Mouse (Mus musculus) heart, embryonic 15.5 days (tissue): ENCODE data around the gene Etfa. TPM values are rescaled to one million over a fixed set of nuclear protein-coding genes. Genes with fewer than 3 reads are reported as not detected.

Experiments
- ATAC-seq: fragments of 200-750 bp; cut with Nextera tagmentation; replicated peaks from 2 replicates; pipeline ENCODE4 v1.8.0; 2017; ENCODE audit warnings: low read depth, moderate TSS enrichment; ENCODE audit not compliant: insufficient number of reproducible peaks, insufficient read depth, low FRiP score
- H3K27ac ChIP-seq: fragments of 300-500 bp; sonication (generic); 2 replicates; pipeline ENCODE4 v1.5.1; 2015; ENCODE audit warnings: mild to moderate bottlenecking, inconsistent platforms
- H3K27me3 ChIP-seq: fragments of 300-500 bp; sonication (generic); 2 replicates; pipeline ENCODE4 v1.6.1; 2015; ENCODE audit warnings: inconsistent platforms
- H3K36me3 ChIP-seq: fragments of 300-500 bp; sonication (generic); 2 replicates; pipeline ENCODE4 v1.6.1; 2015; ENCODE audit warnings: mild to moderate bottlenecking, inconsistent platforms
- H3K4me1 ChIP-seq: fragments of 300-500 bp; sonication (generic); replicated peaks from 2 replicates; pipeline ENCODE4 v1.6.1; 2015; ENCODE audit warnings: inconsistent platforms
- H3K4me2 ChIP-seq: fragments of 300-500 bp; sonication (generic); 2 replicates; pipeline ENCODE4 v1.6.1; 2015; ENCODE audit warnings: inconsistent platforms, mild to moderate bottlenecking, moderate library complexity
- H3K4me3 ChIP-seq: fragments of 300-500 bp; sonication (generic); 2 replicates; pipeline ENCODE4 v1.5.1; 2015; ENCODE audit warnings: mild to moderate bottlenecking, inconsistent platforms
- H3K9ac ChIP-seq: fragments of 300-500 bp; sonication (generic); 2 replicates; pipeline ENCODE4 v1.6.1; 2015; ENCODE audit warnings: mild to moderate bottlenecking, inconsistent platforms
- H3K9me3 ChIP-seq: fragments of 300-500 bp; sonication (generic); replicated peaks from 2 replicates; pipeline ENCODE4 v1.6.1; 2016; ENCODE audit warnings: inconsistent platforms
- WGBS: fragments of 180-500 bp; shearing (Covaris S2); methylation state at CpG from one replicate; pipeline ENCODE4 v1.1.7; 2015; ENCODE audit warnings: mixed read lengths; 5-methylcytosine and 5-hydroxymethylcytosine counted together
- polyA plus RNA-seq: library from polyadenylated mRNA; unstranded; fragments of >200 nt; fragmentation: Nextera tagmentation; extraction: Ambion mirVana; gene quantifications from 2 replicates; pipeline ENCODE4 v1.2.1, GENCODE M21; 2015

Gene Etfa
- polyA plus RNA-seq, 1 experiment from 2014 or later = 435 TPM

DNA sequence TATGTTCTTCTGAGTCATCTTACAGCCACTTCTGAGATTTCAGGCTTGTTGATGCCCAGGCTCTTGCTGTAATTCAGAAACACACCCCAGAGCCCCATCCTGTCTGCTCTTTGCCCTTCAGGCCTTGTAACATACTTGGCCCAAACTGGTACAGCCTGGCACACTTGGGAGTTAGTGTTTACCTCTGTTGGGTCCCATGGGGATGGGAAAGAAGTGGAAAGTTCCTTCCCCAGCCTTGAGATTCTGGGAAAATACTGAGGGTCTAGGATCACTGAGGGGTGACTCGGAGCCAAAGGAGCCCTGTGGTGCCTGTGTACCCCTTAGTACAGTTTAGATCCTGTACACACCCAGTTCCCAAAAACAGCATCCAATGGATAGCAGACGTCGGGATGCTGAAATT is 90.3 kb downstream of the Etfa start:
- Histone ChIP-seq H3K9ac (no peak overlapping the region), H3K27me3 (peaks cover 25% of the 10 kb centered on the region), H3K9me3 (no peaks in the 10 kb centered on the region), H3K36me3 (no peaks in the 10 kb centered on the region), H3K4me3 (no peak overlapping the region), H3K4me2 (no peak overlapping the region), H3K4me1 (no peaks in the 10 kb centered on the region), H3K27ac (no peak overlapping the region)
- no peak for ATAC-seq
- WGBS = 86% methylated on average over 3 of the region's 3 CpGs

- H3K4me1 ChIP-seq = no peaks in the 10 kb centered on the region
- H3K4me2 ChIP-seq = no peak overlapping the region
- H3K9ac ChIP-seq = no peak overlapping the region
- H3K27ac ChIP-seq = no peak overlapping the region
- no peak for ATAC-seq
- no peaks in the 10 kb centered on the region for H3K9me3 ChIP-seq
- H3K27me3 ChIP-seq = peaks cover 52% of the 10 kb centered on the region
- no peaks in the 10 kb centered on the region for H3K36me3 ChIP-seq
- no peak overlapping the region for H3K4me3 ChIP-seq
- WGBS = 42% methylated on average over 6 of the region's 6 CpGs
Observed at GRCm38 (mm10) chr9:55411154-55411553, 100.9 kb downstream of the Etfa start.

DNA sequence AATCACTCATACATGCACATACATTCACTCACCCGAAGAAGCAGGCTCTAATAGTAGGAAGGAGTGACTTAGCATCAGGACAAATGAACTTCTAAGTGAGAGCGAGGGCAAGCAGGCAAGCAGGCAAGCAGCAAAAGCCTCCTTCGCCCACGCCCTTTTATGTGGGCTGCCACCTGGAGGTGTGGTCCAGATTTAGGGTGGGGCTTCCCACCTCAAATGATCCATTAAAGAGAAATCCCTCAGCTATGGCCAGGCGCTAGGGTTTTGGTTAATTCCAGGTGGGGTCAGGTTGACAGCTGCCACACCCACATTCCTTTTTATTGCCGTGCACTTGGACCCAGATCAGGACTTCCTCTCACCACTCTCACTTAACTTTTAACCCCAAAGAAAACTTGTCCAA is 101.6 kb downstream of the Etfa start:
- no peaks in the 10 kb centered on the region for H3K4me1 ChIP-seq
- 37% methylated on average over 6 of the region's 6 CpGs for WGBS
- H3K36me3 ChIP-seq = no peaks in the 10 kb centered on the region
- ATAC-seq = no peak
- H3K27me3 ChIP-seq = peaks cover 46% of the 10 kb centered on the region
- no peak overlapping the region for H3K4me3 ChIP-seq
- H3K4me2 ChIP-seq = no peak overlapping the region
- H3K9me3 ChIP-seq = no peaks in the 10 kb centered on the region
- no peak overlapping the region for H3K9ac ChIP-seq
- H3K27ac ChIP-seq = no peak overlapping the region

- no peak overlapping the region for H3K4me2 ChIP-seq
- ATAC-seq = no peak
- no peaks in the 10 kb centered on the region for H3K4me1 ChIP-seq
- H3K9me3 ChIP-seq = no peaks in the 10 kb centered on the region
- H3K27me3 ChIP-seq = peaks cover 40% of the 10 kb centered on the region
- no peak overlapping the region for H3K27ac ChIP-seq
- WGBS = 42% methylated on average over 3 of the region's 3 CpGs
- no peak overlapping the region for H3K9ac ChIP-seq
- no peaks in the 10 kb centered on the region for H3K36me3 ChIP-seq
- H3K4me3 ChIP-seq = no peak overlapping the region
Observed at GRCm38 (mm10) chr9:55409833-55410232, 102.2 kb downstream of the Etfa start.

GRCm38 (mm10) chr9:55408851-55409250 is 103.2 kb downstream of the Etfa start:
- H3K36me3 ChIP-seq = no peaks in the 10 kb centered on the region
- 27% methylated on average over 4 of the region's 4 CpGs for WGBS
- no peak overlapping the region for H3K4me2 ChIP-seq
- H3K4me1 ChIP-seq = no peaks in the 10 kb centered on the region
- H3K4me3 ChIP-seq = no peak overlapping the region
- H3K9me3 ChIP-seq = no peaks in the 10 kb centered on the region
- peaks cover 34% of the 10 kb centered on the region for H3K27me3 ChIP-seq
- ATAC-seq = no peak
- H3K9ac ChIP-seq = no peak overlapping the region
- no peak overlapping the region for H3K27ac ChIP-seq

- no peak overlapping the region for H3K9ac ChIP-seq
- H3K4me2 ChIP-seq = no peak overlapping the region
- no peak overlapping the region for H3K27ac ChIP-seq
- peaks cover 22% of the 10 kb centered on the region for H3K27me3 ChIP-seq
- no peaks in the 10 kb centered on the region for H3K36me3 ChIP-seq
- H3K9me3 ChIP-seq = no peaks in the 10 kb centered on the region
- H3K4me1 ChIP-seq = no peaks in the 10 kb centered on the region
- no peak overlapping the region for H3K4me3 ChIP-seq
- no peak for ATAC-seq
- 58% methylated on average over 2 of the region's 2 CpGs for WGBS
Observed at GRCm38 (mm10) chr9:55406773-55407172, 105.3 kb downstream of the Etfa start.

- H3K9ac ChIP-seq = no peak overlapping the region
- no peak overlapping the region for H3K4me2 ChIP-seq
- no peak overlapping the region for H3K4me3 ChIP-seq
- WGBS = 62% methylated on average over 6 of the region's 6 CpGs
- H3K27ac ChIP-seq = no peak overlapping the region
- H3K36me3 ChIP-seq = no peaks in the 10 kb centered on the region
- ATAC-seq = no peak
- no peaks in the 10 kb centered on the region for H3K9me3 ChIP-seq
- H3K4me1 ChIP-seq = no peaks in the 10 kb centered on the region
- peaks cover 11% of the 10 kb centered on the region; the same call in 1 of the 2 replicates for H3K27me3 ChIP-seq
Observed at GRCm38 (mm10) chr9:55404976-55405702, 106.9 kb downstream of the Etfa start.

Other genes starting within 250 kb of the Etfa start
- gene Nrg4, start 185.4 kb downstream of the Etfa start, polyA plus RNA-seq = 0.73 and 1.4 TPM in 2 replicates
- 0.14 and 0.15 TPM in 2 replicates for gene Tmem266, start 185.3 kb downstream of the Etfa start, polyA plus RNA-seq
- gene Isl2, start 26.4 kb upstream of the Etfa start, polyA plus RNA-seq = 0.08 and 0.86 TPM in 2 replicates